Mouse (Mus musculus) spleen, adult 12 weeks (tissue): ENCODE data around the gene Ldb3.

ENCODE experiments used
- DNase-seq: peaks from one replicate; pipeline ENCODE4 v3.0.0; 2022; ENCODE audit warnings: low spot score

The Ldb3 gene

GRCm38 (mm10) chr14:34588498-34588897, at the start of gene Ldb3:
Ldb3 (minus strand) TSS chr14:34588682.
- no peak for DNase-seq

DNA sequence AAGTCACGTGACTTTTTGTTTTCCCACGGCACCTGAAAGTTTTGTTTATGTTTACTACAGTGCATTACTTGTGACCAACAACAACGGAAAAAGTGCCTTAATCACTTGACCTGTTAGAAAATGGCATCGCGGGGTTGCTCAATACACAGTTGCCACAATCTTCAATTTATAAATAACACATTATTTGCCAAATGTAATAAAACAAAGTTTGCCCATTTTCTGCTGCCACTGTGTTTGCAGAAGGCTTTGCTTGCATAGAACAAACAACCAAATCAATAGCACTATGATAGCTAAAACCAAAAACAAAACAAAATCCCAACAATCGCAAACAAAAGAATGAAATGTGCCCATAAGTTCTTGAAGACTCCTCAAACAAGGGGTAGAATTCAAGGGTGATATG, 47.2 kb upstream of the Ldb3 start:
- no peak for DNase-seq

DNA sequence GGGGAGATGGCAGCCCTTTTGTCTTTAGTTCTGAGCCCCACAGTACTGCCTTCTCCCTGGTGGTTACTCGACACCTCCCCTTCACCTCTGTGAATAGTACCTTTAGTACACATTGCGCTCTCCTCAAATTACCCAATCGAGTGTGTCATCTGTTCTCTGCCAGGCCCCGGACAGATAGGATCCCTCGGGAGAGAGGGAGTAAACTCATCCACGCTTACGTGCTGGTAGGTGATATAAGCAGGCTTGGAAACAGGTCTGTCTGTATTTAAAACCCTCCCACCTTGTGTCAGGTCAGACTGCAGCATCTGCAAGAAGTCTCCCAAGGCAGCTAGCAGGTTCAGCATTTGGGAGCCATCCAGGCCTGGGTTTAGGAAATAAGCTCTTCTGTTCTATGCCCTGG, 46.7 kb upstream of the Ldb3 start:
- no peak for DNase-seq

GRCm38 (mm10) chr14:34632722-34633448, 44.4 kb upstream of the Ldb3 start:
- no peak for DNase-seq

DNA sequence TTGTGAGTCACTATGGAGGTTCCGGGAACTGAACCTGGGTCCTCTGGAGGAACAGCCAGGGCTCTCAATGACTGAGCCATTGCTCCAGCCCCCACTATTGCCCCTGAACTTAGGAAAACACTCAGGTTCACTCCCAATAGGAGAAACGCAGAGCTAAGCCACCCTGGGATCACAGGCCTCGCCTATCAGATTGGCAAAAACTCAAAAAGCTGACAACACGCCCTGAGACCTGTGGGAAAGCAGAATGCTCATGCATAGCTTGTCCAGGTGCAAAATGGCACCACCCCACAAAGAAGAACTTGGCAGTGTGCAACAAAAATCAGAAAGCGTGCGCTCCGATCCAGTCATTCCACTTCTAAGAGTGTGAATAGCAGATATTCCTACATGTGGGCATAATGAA, 38.3 kb upstream of the Ldb3 start:
- no peak for DNase-seq

DNA sequence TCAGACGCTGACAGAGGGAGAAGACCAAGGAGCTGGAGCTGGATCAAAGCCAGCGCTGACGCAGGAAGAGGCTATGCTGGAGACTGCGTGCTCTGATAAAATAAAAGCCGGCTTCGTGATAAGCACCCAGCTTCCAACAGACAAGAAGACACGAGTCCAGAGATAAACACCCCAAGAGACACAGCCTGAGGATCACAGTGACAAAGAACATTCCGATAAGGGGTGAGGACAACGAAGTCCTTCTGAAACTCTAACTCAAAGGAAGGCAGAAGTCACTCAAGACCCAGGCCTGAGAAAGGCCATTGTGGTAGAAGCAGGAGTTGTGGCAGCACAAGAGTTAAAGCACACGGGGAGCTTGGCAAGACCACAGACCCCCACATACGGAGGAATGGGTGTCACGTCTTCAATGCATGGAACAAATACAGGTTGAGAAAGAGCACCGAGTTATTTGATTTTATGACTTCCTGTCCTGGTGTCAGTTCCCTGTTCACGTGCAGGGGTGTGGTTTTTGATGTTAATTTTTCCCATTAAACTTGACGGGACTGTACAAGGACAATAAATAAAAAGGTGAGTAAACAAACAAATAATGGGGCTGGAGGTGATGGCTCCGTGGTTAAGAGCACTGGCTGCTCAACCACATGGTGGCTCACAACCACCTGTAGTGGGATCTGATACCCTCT, 35.2 kb upstream of the Ldb3 start:
- no peak for DNase-seq

- DNase-seq, result no peak
Observed at GRCm38 (mm10) chr14:34623074-34623473, 34.6 kb upstream of the Ldb3 start.

DNA sequence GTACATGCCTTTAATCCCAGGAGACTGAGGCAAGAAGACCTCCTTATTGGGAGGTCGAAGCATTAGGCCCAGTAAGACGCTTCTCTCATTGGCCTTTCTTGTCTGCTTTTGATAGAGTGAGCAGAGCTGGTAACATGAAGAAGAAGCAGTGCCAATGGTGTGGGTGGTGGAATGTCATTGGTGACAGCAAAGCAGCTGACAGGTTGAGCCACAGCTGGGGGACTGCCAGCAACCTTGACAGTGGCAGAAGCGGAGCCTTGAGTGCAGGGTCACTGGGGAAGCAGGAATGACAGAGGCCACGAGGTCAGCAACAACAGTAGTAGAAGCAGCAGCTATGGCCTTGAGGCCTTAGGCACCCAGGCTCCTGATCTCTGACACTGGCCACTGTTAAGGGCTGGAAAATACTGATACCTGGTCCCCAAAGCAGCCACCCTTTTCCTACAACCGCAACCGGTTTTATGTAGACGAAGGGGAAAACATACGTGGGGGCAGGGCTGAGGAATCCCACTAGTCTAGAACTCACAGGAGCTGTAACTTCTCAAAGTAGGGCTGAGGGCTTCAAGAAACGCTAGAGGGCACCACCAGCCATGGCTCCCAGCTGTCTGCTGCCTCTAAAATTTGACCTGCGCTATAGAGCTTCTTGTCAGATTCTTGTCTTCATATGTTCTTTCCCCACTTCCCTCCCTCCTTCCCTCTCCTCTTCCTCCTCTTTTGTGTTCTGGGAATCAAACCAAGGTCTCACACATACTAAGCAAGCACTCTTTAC, 32.3 kb upstream of the Ldb3 start:
- peak; percentile 37 for DNase-seq

- no peak for DNase-seq
Observed at GRCm38 (mm10) chr14:34618808-34619207, 30.3 kb upstream of the Ldb3 start.

GRCm38 (mm10) chr14:34616821-34617220, 28.3 kb upstream of the Ldb3 start:
- peak; percentile 69 for DNase-seq

GRCm38 (mm10) chr14:34615625-34616024, 27.1 kb upstream of the Ldb3 start:
- DNase-seq, result no peak

DNA sequence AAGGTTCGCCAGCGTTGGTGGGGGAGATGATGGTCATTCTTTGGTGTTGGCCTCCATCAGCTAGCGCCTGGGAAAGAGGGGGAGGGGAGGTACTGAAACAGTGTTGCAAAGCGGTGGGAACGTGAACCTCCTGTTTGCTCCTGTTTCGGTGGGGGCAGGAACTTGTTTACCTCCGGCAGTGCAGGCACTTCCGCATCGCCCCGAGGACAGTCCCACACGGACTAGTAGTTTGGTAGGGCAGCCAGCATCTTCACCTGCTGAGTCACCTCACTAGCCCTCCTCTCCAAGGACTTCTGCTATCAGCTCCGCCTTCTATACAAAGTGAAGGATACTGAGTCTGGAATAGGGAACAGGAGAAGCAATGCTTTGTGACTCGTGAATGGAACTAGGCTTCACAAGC, 26.6 kb upstream of the Ldb3 start:
- no peak for DNase-seq

- DNase-seq, result no peak
Observed at GRCm38 (mm10) chr14:34614551-34614950, 26.1 kb upstream of the Ldb3 start.

GRCm38 (mm10) chr14:34613523-34613922, 25.0 kb upstream of the Ldb3 start:
- DNase-seq, result no peak

GRCm38 (mm10) chr14:34612222-34612621, 23.7 kb upstream of the Ldb3 start:
- DNase-seq, result no peak

- DNase-seq, result no peak
Observed at GRCm38 (mm10) chr14:34611591-34611990, 23.1 kb upstream of the Ldb3 start.

GRCm38 (mm10) chr14:34601910-34602309, 13.4 kb upstream of the Ldb3 start:
- DNase-seq, result no peak

GRCm38 (mm10) chr14:34599941-34600340, 11.5 kb upstream of the Ldb3 start, which contains the start of gene Opn4:
Opn4 (minus strand) TSS chr14:34600142.
- no peak for DNase-seq

DNA sequence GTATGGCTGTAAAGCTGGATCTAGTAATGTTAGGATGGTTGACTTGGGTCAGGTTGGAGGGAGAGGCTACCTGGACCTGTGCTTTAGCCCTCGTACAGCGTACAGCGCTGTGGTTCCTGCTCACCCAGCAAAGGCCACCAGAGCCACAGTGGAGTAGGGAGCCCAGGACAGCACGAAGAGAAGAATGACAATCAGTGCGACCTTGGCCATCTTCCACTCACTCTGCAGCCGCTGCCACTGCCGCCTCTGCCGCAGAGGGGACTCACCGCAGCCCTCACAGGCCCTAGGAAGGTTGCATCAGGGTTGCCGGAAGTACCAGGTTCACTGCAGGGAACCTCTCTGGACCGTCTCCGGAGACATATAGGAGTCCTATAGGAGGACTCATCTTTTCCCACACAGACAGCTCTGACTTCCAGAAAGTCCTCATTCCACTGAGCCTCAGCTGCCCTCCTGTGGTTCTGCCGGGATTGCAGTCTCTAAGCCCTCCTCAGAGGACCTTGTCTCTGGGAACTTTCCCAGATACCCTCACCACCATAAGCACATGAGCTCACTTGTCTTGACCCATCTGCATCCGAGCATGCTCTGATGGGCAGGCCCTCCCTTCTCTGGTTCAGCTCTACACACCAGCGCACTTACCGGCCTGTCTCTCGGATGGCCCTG, 7.2 kb upstream of the Ldb3 start:
- no peak for DNase-seq

GRCm38 (mm10) chr14:34591741-34592535, 3.5 kb upstream of the Ldb3 start:
- DNase-seq, result no peak
